Mouse (Mus musculus): Measurements from ENCODE around the gene Lifr. TPM values are rescaled to one million over a fixed set of nuclear protein-coding genes. Genes with fewer than 3 reads are reported as not detected.

Lifr gene
- total and polyA plus RNA-seq, 2 experiments from 2014 or later, result 12.2 to 28.0 TPM

- no peak for TF ChIP-seq CTCF (IDR thresholded peaks at IDR 0.05)
- Histone ChIP-seq H3K27me3 (ENCODE audit: insufficient read depth, low read length) (no peaks in the 10 kb centered on the region), H3K4me1 (ENCODE audit: insufficient read depth, low read length) (peaks cover 4% of the 10 kb centered on the region; the same call in 1 of the 2 replicates), H3K9me3 (ENCODE audit: low read length) (no peaks in the 10 kb centered on the region), H3K27ac (ENCODE audit: low read depth, low read length) (peak overlapping the region; percentile 81), H3K36me3 (ENCODE audit: insufficient read depth, low read length) (no peaks in the 10 kb centered on the region), H3K4me2 (ENCODE audit: low read depth, low read length, poor library complexity, severe bottlenecking) (peak overlapping the region; percentile 94), H3K9ac (replicated peaks; ENCODE audit: low read length, poor library complexity, severe bottlenecking) (peak overlapping the region; percentile 79), H3K4me3 (ENCODE audit: low read depth, low read length) (peak overlapping the region; percentile 86)
- WGBS, result 1% methylated on average over 18 of the region's 18 CpGs
- ATAC-seq (ENCODE audit: low FRiP score), result peak; percentile 17; the same call in 1 of the 2 replicates
- peak; percentile 39 for DNase-seq (ENCODE audit: low spot score)
Measured at GRCm38 (mm10) chr15:7128627-7129126, 38.3 kb downstream of the Lifr start.

- ATAC-seq (ENCODE audit: low FRiP score), result peak; percentile 90
- H3K27me3 ChIP-seq (ENCODE audit: insufficient read depth, low read length), result no peaks in the 10 kb centered on the region
- WGBS, result under 1% methylated on average over 96 of the region's 116 CpGs
- H3K27ac ChIP-seq (ENCODE audit: low read depth, low read length), result peak overlapping the region; percentile 81
- no peak for TF ChIP-seq CTCF (IDR thresholded peaks at IDR 0.05)
- no peaks in the 10 kb centered on the region for H3K36me3 ChIP-seq (ENCODE audit: insufficient read depth, low read length)
- peak overlapping the region; percentile 86 for H3K4me3 ChIP-seq (ENCODE audit: low read depth, low read length)
- peak overlapping the region; percentile 94 for H3K4me2 ChIP-seq (ENCODE audit: low read depth, low read length, poor library complexity, severe bottlenecking)
- peaks cover 4% of the 10 kb centered on the region; the same call in 1 of the 2 replicates for H3K4me1 ChIP-seq (ENCODE audit: insufficient read depth, low read length)
- H3K9me3 ChIP-seq (ENCODE audit: low read length), result no peaks in the 10 kb centered on the region
- peak; percentile 90 for DNase-seq (ENCODE audit: low spot score)
- peak overlapping the region; percentile 79 for H3K9ac ChIP-seq (replicated peaks; ENCODE audit: low read length, poor library complexity, severe bottlenecking)
Measured at GRCm38 (mm10) chr15:7129127-7129943, 38.9 kb downstream of the Lifr start.

DNA sequence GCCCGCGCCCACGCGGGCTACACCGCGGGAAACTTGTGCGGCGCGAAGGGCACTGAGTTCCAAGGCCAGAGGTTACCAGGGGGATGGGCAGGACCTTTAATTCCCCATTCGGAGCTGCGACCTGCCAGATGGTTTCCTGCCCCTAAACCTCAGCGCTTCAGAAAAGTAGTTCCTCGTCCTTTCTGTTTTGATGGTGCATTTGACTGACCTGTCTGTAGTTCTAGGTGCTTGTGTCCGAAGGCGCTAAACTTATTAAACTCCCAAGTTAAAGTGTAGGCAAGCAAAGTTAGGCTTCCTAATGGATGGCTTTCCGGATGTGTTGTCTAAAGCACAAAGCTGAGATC, 39.5 kb downstream of the Lifr start:
- TF ChIP-seq CTCF (IDR thresholded peaks at IDR 0.05), result no peak
- peak overlapping the region; percentile 81; the same call in 1 of the 2 replicates for H3K27ac ChIP-seq (ENCODE audit: low read depth, low read length)
- no peaks in the 10 kb centered on the region for H3K36me3 ChIP-seq (ENCODE audit: insufficient read depth, low read length)
- peak overlapping the region; percentile 79 for H3K9ac ChIP-seq (replicated peaks; ENCODE audit: low read length, poor library complexity, severe bottlenecking)
- H3K4me2 ChIP-seq (ENCODE audit: low read depth, low read length, poor library complexity, severe bottlenecking), result peak overlapping the region; percentile 94
- H3K9me3 ChIP-seq (ENCODE audit: low read length), result no peaks in the 10 kb centered on the region
- no peaks in the 10 kb centered on the region for H3K27me3 ChIP-seq (ENCODE audit: insufficient read depth, low read length)
- peaks cover 4% of the 10 kb centered on the region; the same call in 1 of the 2 replicates for H3K4me1 ChIP-seq (ENCODE audit: insufficient read depth, low read length)
- no peak for ATAC-seq (ENCODE audit: low FRiP score)
- no peak for DNase-seq (ENCODE audit: low spot score)
- peak overlapping the region; percentile 86 for H3K4me3 ChIP-seq (ENCODE audit: low read depth, low read length)
- WGBS, result under 1% methylated on average over 16 of the region's 16 CpGs

DNA sequence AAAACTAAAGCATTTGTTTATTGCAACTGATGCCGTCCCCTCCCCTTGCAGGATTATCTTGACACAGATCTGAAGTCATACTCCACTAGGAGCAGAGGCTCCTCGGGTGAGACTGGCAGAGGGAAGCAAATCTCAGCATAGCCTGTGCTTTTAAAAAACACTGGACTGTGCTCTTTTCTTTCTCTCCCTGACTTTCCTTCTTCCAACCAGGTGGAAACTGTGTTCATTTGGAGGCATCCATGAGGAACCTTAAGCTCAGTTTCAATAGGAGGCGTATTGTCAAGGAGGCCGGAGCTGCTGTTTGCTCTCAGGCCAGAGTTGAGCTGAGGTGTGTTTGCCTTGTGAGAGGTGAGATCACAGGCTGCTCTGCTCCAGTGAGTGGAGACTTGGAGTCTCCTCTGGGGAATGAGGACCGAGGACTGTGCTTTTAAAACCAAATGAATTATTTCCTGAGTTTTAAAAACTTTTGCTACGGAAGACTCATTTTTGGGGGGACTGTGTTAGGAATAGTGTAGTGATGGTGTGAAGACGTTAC, 40.3 kb downstream of the Lifr start:
- H3K4me1 ChIP-seq (ENCODE audit: insufficient read depth, low read length), result peaks cover 4% of the 10 kb centered on the region; the same call in 1 of the 2 replicates
- H3K9me3 ChIP-seq (ENCODE audit: low read length), result no peaks in the 10 kb centered on the region
- TF ChIP-seq CTCF (IDR thresholded peaks at IDR 0.05), result no peak
- peak overlapping the region; percentile 86 for H3K4me3 ChIP-seq (ENCODE audit: low read depth, low read length)
- DNase-seq (ENCODE audit: low spot score) (no peak), ATAC-seq (ENCODE audit: low FRiP score) (no peak)
- H3K27me3 ChIP-seq (ENCODE audit: insufficient read depth, low read length), result no peaks in the 10 kb centered on the region
- peak overlapping the region; percentile 19; the same call in 1 of the 2 replicates for H3K9ac ChIP-seq (replicated peaks; ENCODE audit: low read length, poor library complexity, severe bottlenecking)
- H3K27ac ChIP-seq (ENCODE audit: low read depth, low read length), result no peak overlapping the region
- H3K36me3 ChIP-seq (ENCODE audit: insufficient read depth, low read length), result no peaks in the 10 kb centered on the region
- 29% methylated on average over 7 of the region's 7 CpGs for WGBS
- H3K4me2 ChIP-seq (ENCODE audit: low read depth, low read length, poor library complexity, severe bottlenecking), result peak overlapping the region; percentile 94

GRCm38 (mm10) chr15:7132741-7133140, 42.3 kb downstream of the Lifr start:
- no peaks in the 10 kb centered on the region for H3K27me3 ChIP-seq (ENCODE audit: insufficient read depth, low read length)
- no peak overlapping the region for H3K4me3 ChIP-seq (ENCODE audit: low read depth, low read length)
- H3K36me3 ChIP-seq (ENCODE audit: insufficient read depth, low read length), result no peaks in the 10 kb centered on the region
- H3K9me3 ChIP-seq (ENCODE audit: low read length), result no peaks in the 10 kb centered on the region
- H3K27ac ChIP-seq (ENCODE audit: low read depth, low read length), result no peak overlapping the region
- no peak for DNase-seq (ENCODE audit: low spot score)
- WGBS, result 55% methylated on average over 13 of the region's 13 CpGs
- peaks cover 4% of the 10 kb centered on the region; the same call in 1 of the 2 replicates for H3K4me1 ChIP-seq (ENCODE audit: insufficient read depth, low read length)
- H3K9ac ChIP-seq (replicated peaks; ENCODE audit: low read length, poor library complexity, severe bottlenecking), result no peak overlapping the region
- ATAC-seq (ENCODE audit: low FRiP score), result no peak
- peak; percentile 24; the same call in 1 of the 2 replicates for TF ChIP-seq CTCF (IDR thresholded peaks at IDR 0.05)
- H3K4me2 ChIP-seq (ENCODE audit: low read depth, low read length, poor library complexity, severe bottlenecking), result no peak overlapping the region

Data from midbrain, postnatal 0 days (tissue).